Mouse (Mus musculus) liver, postnatal 0 days (tissue): ENCODE results near the gene Ppp1r14d. TPM values are rescaled to one million over a fixed set of nuclear protein-coding genes. Genes with fewer than 3 reads are reported as not detected.

Source experiments
- ATAC-seq: fragments of 200-750 bp; cut with Nextera tagmentation; 2 replicates; pipeline ENCODE4 v1.8.0; 2017; ENCODE audit warnings: mild to moderate bottlenecking, moderate library complexity
- DNase-seq: peaks from one replicate; pipeline ENCODE4 v3.0.0-alpha.2; 2016
- H3K27ac ChIP-seq: fragments of 300-500 bp; sonication (generic); 2 replicates; pipeline ENCODE4 v1.5.1; 2014; ENCODE audit warnings: antibody characterized with exemption, moderate library complexity, mild to moderate bottlenecking, low read depth
- H3K27me3 ChIP-seq: fragments of 300-500 bp; sonication (generic); 2 replicates; pipeline ENCODE4 v1.6.1; 2014; ENCODE audit warnings: low read length, control low read depth, mixed read lengths; ENCODE audit not compliant: insufficient read depth
- H3K36me3 ChIP-seq: fragments of 300-500 bp; sonication (generic); replicated peaks from 2 replicates; pipeline ENCODE4 v1.6.1; 2014; ENCODE audit warnings: mild to moderate bottlenecking, control low read depth, low read length, moderate library complexity, mixed read lengths; ENCODE audit not compliant: insufficient read depth
- H3K4me1 ChIP-seq: fragments of 300-500 bp; sonication (generic); 2 replicates; pipeline ENCODE4 v1.6.1; 2014; ENCODE audit warnings: antibody characterized with exemption, mild to moderate bottlenecking, control low read depth; ENCODE audit not compliant: insufficient read depth
- H3K4me2 ChIP-seq: fragments of 300-500 bp; sonication (generic); 2 replicates; pipeline ENCODE4 v1.6.1; 2014; ENCODE audit warnings: low read depth, mild to moderate bottlenecking, low read length, moderate library complexity, mixed read lengths
- H3K4me3 ChIP-seq: fragments of 300-500 bp; sonication (generic); 2 replicates; pipeline ENCODE4 v1.5.1; 2014; ENCODE audit warnings: low read depth, low read length
- H3K9ac ChIP-seq: fragments of 300-500 bp; sonication (generic); replicated peaks from 2 replicates; pipeline ENCODE4 v1.6.1; 2014; ENCODE audit warnings: mild to moderate bottlenecking, moderate library complexity
- H3K9me3 ChIP-seq: fragments of 300-500 bp; sonication (generic); 2 replicates; pipeline ENCODE4 v1.6.1; 2016; ENCODE audit warnings: mild to moderate bottlenecking, control low read depth, low read length, mixed read lengths
- CTCF ChIP-seq: sonication (generic); IDR thresholded peaks from 2 replicates; pipeline ENCODE4 v1.5.1; 2016; ENCODE audit warnings: antibody characterized with exemption, low read depth
- EP300 ChIP-seq: IDR thresholded peaks from 2 replicates; pipeline ENCODE4 v1.6.1; 2016; ENCODE audit warnings: antibody characterized with exemption, low read depth, mild to moderate bottlenecking
- WGBS: fragments of 180-500 bp; shearing (Covaris S2); extraction: QIAGEN DNeasy Blood & Tissue Kit; methylation state at CpG from one replicate; pipeline ENCODE4 v1.1.7; 2014; ENCODE audit not compliant: insufficient replicate concordance; 5-methylcytosine and 5-hydroxymethylcytosine counted together
- polyA plus RNA-seq: library from polyadenylated mRNA; unstranded; fragments of >200 nt; fragmentation: Nextera tagmentation; extraction: Ambion mirVana; gene quantifications from 2 replicates; pipeline ENCODE4 v1.2.1, GENCODE M21; 2015

The Ppp1r14d gene
- polyA plus RNA-seq, 1 experiment from 2014 or later = not detected

DNA sequence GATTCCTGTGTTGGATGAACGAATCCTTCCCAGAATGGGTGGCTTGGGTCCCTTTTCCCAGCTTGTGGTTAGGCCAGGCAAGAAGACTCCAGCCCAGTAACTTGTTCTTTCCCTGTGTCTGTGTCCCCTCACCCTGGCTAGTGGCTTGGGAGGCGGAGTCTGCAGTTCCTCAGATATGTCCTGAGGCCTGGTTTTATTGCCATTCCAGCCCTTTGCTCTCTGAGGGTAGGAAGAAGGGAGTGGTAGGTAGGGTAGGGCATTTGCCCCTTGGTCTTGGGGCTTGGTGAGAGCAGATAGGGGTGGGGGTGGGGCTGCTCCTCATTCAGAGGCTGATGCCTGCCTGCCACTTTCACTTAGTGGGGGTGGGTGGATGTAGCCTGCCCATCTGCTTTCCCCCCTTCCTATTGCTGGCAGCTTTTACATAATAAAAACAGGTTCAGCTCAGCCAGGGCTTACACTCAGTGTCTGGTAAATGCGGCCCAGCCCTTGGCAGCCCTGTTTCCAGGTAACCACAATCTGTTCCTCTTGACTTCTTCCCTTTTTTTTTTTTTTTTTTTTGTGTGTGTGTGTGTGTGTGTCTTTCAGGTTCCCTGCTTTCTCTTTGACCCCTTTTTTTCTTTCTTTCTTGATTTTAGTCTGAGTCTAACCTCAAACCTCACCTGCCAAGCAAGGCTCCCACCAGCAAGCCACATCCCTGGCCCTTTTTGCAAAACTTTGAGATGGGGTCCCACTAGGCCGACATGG, 10.5 kb upstream of the Ppp1r14d start:
- no peak overlapping the region for H3K4me3 ChIP-seq

DNA sequence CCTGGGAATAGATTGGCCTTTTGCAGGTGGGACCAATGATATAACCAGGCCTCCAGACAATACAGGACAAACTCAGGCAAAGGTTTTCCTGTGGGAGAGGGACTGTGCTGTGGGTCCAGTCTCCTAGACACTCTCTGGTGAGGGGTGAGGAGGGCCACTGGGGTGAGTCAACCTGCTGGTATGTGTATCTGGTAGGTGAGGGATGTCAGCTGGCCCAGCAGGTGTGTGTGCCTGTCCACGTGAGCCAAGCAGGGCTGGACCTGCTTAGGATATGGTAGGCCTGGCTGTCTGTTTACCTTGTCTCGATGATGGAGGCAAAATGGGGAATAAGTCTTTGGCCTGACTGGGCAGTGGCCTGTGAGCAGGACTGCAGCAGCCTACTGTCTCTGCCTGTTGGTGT, 9.0 kb upstream of the Ppp1r14d start:
- Histone ChIP-seq H3K36me3 (no peaks in the 10 kb centered on the region), H3K4me3 (no peak overlapping the region), H3K9ac (no peak overlapping the region), H3K9me3 (no peaks in the 10 kb centered on the region), H3K27ac (no peak overlapping the region), H3K4me1 (peaks cover 11% of the 10 kb centered on the region), H3K4me2 (no peak overlapping the region), H3K27me3 (peaks cover 43% of the 10 kb centered on the region)
- DNase-seq (no peak), ATAC-seq (no peak)
- WGBS = 73% methylated on average over 2 of the region's 2 CpGs
- TF ChIP-seq CTCF = no peak
- TF ChIP-seq EP300 = no peak

More for the DNA sequence above, 10.5 kb upstream of the Ppp1r14d start:
- H3K36me3 ChIP-seq = no peaks in the 10 kb centered on the region
- no peak overlapping the region for H3K4me2 ChIP-seq
- no peak overlapping the region for H3K27ac ChIP-seq
- ATAC-seq (no peak), DNase-seq (no peak)
- H3K4me1 ChIP-seq = peaks cover 11% of the 10 kb centered on the region
- WGBS = 62% methylated on average over 4 of the region's 4 CpGs
- no peaks in the 10 kb centered on the region for H3K9me3 ChIP-seq
- H3K27me3 ChIP-seq = peaks cover 38% of the 10 kb centered on the region
- TF ChIP-seq CTCF = no peak
- no peak for TF ChIP-seq EP300
- H3K9ac ChIP-seq = no peak overlapping the region

DNA sequence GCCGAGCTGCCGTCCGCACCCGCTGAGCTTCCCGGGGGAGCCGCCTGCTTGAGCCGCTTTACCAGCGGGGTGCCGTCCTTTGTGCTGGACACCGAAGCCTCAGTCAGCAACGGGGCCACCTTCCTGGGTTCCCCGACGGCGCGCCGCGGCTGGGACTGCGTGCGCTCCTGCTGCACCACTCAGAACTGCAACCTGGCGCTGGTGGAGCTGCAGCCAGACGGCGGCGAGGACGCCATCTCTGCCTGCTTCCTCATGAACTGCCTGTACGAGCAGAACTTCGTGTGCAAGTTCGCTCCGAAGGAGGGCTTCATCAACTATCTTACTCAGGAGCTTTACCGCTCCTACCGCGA, 8.1 kb upstream of the Ppp1r14d start:
- peak overlapping the region; percentile 72 for H3K4me2 ChIP-seq
- no peak overlapping the region for H3K27ac ChIP-seq
- H3K4me3 ChIP-seq = peak overlapping the region; percentile 58
- peaks cover 11% of the 10 kb centered on the region for H3K4me1 ChIP-seq
- no peak for DNase-seq
- WGBS = 6% methylated on average over 30 of the region's 31 CpGs
- H3K9me3 ChIP-seq = no peaks in the 10 kb centered on the region
- ATAC-seq = no peak
- H3K27me3 ChIP-seq = peaks cover 43% of the 10 kb centered on the region
- TF ChIP-seq EP300 = no peak
- no peak for TF ChIP-seq CTCF
- no peak overlapping the region for H3K9ac ChIP-seq
- H3K36me3 ChIP-seq = no peaks in the 10 kb centered on the region

DNA sequence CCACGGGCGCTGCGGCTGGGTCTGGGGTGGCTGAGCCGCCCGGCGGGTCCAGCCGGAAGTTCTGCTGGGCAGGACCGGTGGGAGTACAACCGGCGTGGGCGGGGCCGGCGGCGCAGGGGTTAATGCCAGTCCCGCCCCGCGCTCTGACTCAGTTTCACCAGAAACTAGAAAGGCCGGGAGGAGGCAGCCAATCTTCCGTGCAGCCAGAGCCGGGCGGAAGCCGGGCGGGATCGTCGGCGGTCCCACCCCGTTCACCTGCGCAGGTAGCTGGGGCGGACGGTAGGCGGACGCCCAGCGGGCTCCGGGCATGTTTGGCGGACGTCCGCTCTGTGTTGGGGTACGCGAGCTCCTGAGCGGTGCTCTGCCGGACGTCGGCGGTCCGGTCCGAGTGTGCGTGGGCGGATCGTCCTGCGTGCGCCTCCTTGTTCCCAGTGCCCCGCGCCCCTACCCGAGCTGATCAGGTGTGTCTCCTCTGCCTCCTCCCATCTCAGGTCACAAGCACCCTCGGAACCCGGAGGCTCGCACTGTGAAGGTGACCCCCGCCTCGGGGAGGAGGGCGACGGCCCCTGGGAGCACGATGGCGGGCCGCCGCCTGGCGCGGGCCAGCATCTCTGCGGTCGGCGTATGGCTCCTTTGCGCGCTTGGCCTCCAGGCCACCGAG, 7.6 kb upstream of the Ppp1r14d start, which contains the start of gene Spint1:
TSS of gene Spint1 (plus strand) at position 153 of the 661 bp plus-strand sequence.
- no peaks in the 10 kb centered on the region for H3K36me3 ChIP-seq
- no peak within 1 kb of the TSS for H3K27ac ChIP-seq
- no peak within 1 kb of the TSS; the same call in 1 of the 2 replicates for H3K9ac ChIP-seq
- TF ChIP-seq EP300 = no peak
- no peak for TF ChIP-seq CTCF
- no peaks in the 10 kb centered on the region for H3K9me3 ChIP-seq
- DNase-seq (no peak), ATAC-seq (no peak)
- peaks cover 11% of the 10 kb centered on the region for H3K4me1 ChIP-seq
- peak within 1 kb of the TSS; percentile 58 for H3K4me3 ChIP-seq
- under 1% methylated on average over 69 of the region's 73 CpGs for WGBS
- peak within 1 kb of the TSS; percentile 72 for H3K4me2 ChIP-seq
- H3K27me3 ChIP-seq = peaks cover 43% of the 10 kb centered on the region

DNA sequence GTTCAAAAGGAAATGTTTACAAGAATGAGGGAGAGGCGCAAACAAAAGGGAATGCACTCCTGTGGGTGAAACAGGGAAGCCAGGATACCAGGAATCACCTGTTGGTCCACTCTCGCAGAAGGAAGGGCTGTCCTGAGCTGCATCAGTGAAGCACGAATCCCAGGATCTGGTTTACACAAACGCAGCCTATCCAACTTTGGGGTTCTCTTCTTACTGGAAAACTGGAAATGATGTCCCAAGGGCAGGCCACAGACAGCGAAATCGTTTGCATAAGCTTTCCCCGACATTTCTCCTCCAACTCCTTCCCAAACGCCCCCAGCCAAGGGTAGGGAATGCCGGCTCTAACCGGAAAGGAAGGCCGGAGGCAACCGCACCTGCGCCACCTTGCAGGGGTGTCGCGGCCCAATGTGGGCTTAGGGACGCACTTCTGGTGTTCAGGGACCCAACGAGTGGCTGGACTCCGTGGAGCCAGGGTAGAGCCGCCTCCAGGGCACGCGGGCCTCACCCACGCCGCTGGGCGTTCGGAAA, 7.0 kb upstream of the Ppp1r14d start:
- Histone ChIP-seq H3K4me1 (peaks cover 11% of the 10 kb centered on the region), H3K9ac (no peak overlapping the region; the same call in 1 of the 2 replicates), H3K4me3 (peak overlapping the region; percentile 58), H3K27ac (no peak overlapping the region), H3K27me3 (peaks cover 43% of the 10 kb centered on the region), H3K36me3 (no peaks in the 10 kb centered on the region), H3K9me3 (no peaks in the 10 kb centered on the region), H3K4me2 (peak overlapping the region; percentile 72)
- WGBS = 15% methylated on average over 22 of the region's 25 CpGs
- DNase-seq (no peak), ATAC-seq (no peak)
- TF ChIP-seq CTCF = no peak
- TF ChIP-seq EP300 = no peak

DNA sequence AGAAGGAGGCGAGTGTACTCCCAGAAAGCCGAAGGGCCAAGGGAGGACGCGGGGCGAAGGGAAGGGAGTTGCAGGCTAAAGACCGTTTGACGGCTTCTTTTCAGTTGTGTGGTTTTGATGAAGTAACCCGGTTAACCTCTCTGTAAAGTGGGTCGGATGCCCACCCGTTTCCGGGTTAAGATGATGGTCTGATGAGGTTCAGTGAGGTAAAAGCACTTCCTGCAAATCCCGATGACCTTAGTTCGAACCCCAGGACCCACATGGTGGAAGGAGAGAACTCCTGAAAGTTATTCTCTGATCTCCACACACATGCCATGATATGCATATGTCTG, 20.6 kb downstream of the Ppp1r14d start:
- Histone ChIP-seq H3K36me3 (peaks cover 22% of the 10 kb centered on the region), H3K4me3 (peak overlapping the region; percentile 89), H3K4me2 (peak overlapping the region; percentile 93), H3K9me3 (no peaks in the 10 kb centered on the region), H3K27me3 (no peaks in the 10 kb centered on the region), H3K4me1 (peaks cover 14% of the 10 kb centered on the region), H3K9ac (peak overlapping the region; percentile 75), H3K27ac (peak overlapping the region; percentile 69; the same call in 1 of the 2 replicates)
- ATAC-seq = no peak
- no peak for DNase-seq
- TF ChIP-seq EP300 (no peak), CTCF (no peak)
- WGBS = 0% methylated on average over 13 of the region's 13 CpGs
